Mouse (Mus musculus) heart, embryonic 11.5 days (tissue): ENCODE data around the gene Klhl31. TPM values are rescaled to one million over a fixed set of nuclear protein-coding genes. Genes with fewer than 3 reads are reported as not detected.

Experiments used
- ATAC-seq: fragments of 200-750 bp; cut with Nextera tagmentation; replicated peaks from 2 replicates; pipeline ENCODE4 v1.8.0; 2017; ENCODE audit warnings: moderate library complexity; ENCODE audit not compliant: insufficient number of reproducible peaks, low FRiP score, low TSS enrichment
- H3K27ac ChIP-seq: fragments of 300-500 bp; sonication (generic); 2 replicates; pipeline ENCODE4 v1.5.1; 2014; ENCODE audit warnings: mild to moderate bottlenecking, low read depth, low read length
- H3K27me3 ChIP-seq: fragments of 300-500 bp; sonication (generic); 2 replicates; pipeline ENCODE4 v1.6.1; 2014; ENCODE audit warnings: mild to moderate bottlenecking, low read length, mixed read lengths; ENCODE audit not compliant: control insufficient read depth, insufficient read depth
- H3K36me3 ChIP-seq: fragments of 300-500 bp; sonication (generic); 2 replicates; pipeline ENCODE4 v1.6.1; 2014; ENCODE audit warnings: mild to moderate bottlenecking, low read length, moderate library complexity, mixed read lengths; ENCODE audit not compliant: control insufficient read depth, insufficient read depth
- H3K4me1 ChIP-seq: fragments of 300-500 bp; sonication (generic); 2 replicates; pipeline ENCODE4 v1.6.1; 2014; ENCODE audit warnings: low read length; ENCODE audit not compliant: control insufficient read depth, insufficient read depth
- H3K4me2 ChIP-seq: fragments of 300-500 bp; sonication (generic); 2 replicates; pipeline ENCODE4 v1.6.1; 2014; ENCODE audit warnings: mild to moderate bottlenecking, moderate library complexity
- H3K4me3 ChIP-seq: fragments of 300-500 bp; sonication (generic); 2 replicates; pipeline ENCODE4 v1.5.1; 2014; ENCODE audit warnings: low read depth, low read length
- H3K9ac ChIP-seq: fragments of 300-500 bp; sonication (generic); 2 replicates; pipeline ENCODE4 v1.6.1; 2014; ENCODE audit warnings: mild to moderate bottlenecking, low read depth, low read length, moderate library complexity
- H3K9me3 ChIP-seq: fragments of 300-500 bp; sonication (generic); replicated peaks from 2 replicates; pipeline ENCODE4 v1.6.1; 2016; ENCODE audit warnings: low read length; ENCODE audit not compliant: control insufficient read depth
- WGBS: fragments of 180-500 bp; shearing (Covaris S2); extraction: QIAGEN DNeasy Blood & Tissue Kit; methylation state at CpG from one replicate; pipeline ENCODE4 v1.1.7; 2014; ENCODE audit not compliant: insufficient replicate concordance; 5-methylcytosine and 5-hydroxymethylcytosine counted together
- polyA plus RNA-seq: library from polyadenylated mRNA; unstranded; fragments of >200 nt; fragmentation: Nextera tagmentation; extraction: Ambion mirVana; gene quantifications from 2 replicates; pipeline ENCODE4 v1.2.1, GENCODE M21; 2014

Gene Klhl31
- polyA plus RNA-seq, 1 experiment from 2014 or later = 50.5 TPM

DNA sequence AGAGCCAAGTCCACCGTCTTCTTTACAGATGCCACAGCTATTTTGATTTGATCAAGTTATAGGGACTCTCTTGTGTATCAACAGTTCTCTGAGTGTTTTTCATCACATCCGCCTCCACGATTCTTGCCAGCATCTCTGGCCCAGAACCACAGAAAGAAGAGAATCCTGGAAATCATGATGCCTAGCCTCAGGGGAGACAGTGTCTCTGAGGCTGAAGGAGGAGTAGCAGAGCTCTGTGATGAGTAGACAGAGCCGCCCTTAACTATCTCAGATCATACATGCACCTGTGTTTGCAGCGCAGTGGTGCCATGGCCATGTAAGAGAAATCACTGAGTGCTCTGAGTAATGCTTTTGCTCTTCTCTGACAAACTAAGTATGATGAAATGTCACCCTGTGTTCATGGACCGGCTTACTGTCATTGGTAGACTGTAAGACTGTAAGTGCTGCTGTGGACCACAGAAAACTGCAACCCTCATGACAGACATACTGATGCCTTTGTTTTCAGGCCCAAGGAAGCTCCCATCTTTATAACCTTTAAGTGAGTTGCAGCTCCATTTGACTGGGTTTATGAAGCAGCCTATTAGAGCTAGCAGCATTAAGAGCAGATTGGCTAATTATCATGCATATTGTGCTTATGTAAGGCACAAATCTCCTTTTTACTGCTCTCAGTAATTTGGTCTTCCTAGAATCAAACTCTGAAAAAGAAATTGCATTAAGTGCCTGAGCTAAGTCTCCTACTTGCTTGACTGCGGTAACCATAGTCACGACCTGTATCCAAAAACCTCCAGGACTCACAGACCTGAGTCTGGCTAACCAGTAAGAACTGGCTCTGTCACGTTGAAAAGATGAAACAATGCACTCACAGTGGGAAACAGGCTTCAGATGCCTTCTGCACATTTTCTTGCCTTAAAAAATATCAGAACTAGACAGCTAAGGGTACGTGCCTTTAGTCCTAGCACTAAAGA lies 33.7 kb upstream of the Klhl31 start:
- Histone ChIP-seq H3K4me2 (no peak overlapping the region), H3K36me3 (no peaks in the 10 kb centered on the region), H3K9ac (no peak overlapping the region), H3K4me1 (no peaks in the 10 kb centered on the region), H3K4me3 (no peak overlapping the region), H3K27ac (no peak overlapping the region), H3K9me3 (no peaks in the 10 kb centered on the region), H3K27me3 (no peaks in the 10 kb centered on the region)
- ATAC-seq = no peak
- 77% methylated on average over 10 of the region's 10 CpGs for WGBS

DNA sequence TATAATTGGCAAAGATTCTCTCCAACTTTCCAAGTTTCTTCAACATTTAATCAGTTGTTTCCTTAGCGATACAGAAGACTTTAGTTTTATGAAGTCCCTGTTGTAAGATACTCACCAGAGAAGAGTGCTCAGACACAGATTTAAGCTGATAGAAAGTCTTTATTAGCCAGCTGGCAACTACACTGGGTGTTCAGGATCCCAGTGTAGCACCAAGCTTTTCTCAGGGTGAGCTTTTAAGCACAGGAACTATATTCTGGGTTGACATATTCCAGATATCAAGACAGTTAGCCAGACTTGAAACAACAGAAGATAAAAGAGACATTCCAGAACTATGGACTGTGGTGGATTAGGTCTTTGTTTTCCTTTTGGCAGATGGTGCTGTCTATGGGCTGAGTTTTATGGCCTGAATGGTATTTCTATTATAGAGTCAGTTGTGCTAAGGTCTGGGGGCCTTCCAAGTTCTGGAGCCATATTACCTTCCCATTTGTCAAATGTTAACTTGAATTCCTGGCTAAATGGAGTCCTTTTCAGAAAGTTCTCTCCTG lies 32.3 kb upstream of the Klhl31 start:
- ATAC-seq = no peak
- Histone ChIP-seq H3K36me3 (no peaks in the 10 kb centered on the region), H3K4me1 (no peaks in the 10 kb centered on the region), H3K4me3 (no peak overlapping the region), H3K27ac (no peak overlapping the region), H3K27me3 (no peaks in the 10 kb centered on the region), H3K9me3 (no peaks in the 10 kb centered on the region), H3K9ac (no peak overlapping the region), H3K4me2 (no peak overlapping the region)
- WGBS = 82% methylated on average over 1 of the region's 1 CpGs

DNA sequence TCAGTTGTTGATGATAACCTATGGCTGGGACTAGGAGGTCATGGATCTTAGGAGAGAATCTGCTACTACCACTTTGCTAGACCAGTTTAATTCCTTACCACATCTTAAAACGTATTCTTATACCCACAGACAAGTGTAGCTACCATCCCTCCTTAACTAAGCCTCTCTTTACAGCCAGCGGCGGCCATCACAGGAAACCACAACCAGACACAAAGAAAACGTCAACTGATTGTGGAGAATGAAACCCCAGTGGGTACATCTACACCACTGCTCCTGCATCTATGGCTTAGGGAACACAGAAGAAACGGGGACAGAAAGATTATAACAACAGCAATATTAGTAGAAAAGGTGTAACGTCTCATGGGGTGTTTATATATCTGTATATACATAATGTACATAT lies 29.0 kb upstream of the Klhl31 start:
- H3K4me3 ChIP-seq = no peak overlapping the region
- WGBS = 72% methylated on average over 6 of the region's 6 CpGs
- H3K4me2 ChIP-seq = no peak overlapping the region
- no peaks in the 10 kb centered on the region for H3K9me3 ChIP-seq
- no peaks in the 10 kb centered on the region for H3K27me3 ChIP-seq
- H3K4me1 ChIP-seq = no peaks in the 10 kb centered on the region
- H3K27ac ChIP-seq = no peak overlapping the region
- no peaks in the 10 kb centered on the region for H3K36me3 ChIP-seq
- no peak for ATAC-seq
- no peak overlapping the region for H3K9ac ChIP-seq

DNA sequence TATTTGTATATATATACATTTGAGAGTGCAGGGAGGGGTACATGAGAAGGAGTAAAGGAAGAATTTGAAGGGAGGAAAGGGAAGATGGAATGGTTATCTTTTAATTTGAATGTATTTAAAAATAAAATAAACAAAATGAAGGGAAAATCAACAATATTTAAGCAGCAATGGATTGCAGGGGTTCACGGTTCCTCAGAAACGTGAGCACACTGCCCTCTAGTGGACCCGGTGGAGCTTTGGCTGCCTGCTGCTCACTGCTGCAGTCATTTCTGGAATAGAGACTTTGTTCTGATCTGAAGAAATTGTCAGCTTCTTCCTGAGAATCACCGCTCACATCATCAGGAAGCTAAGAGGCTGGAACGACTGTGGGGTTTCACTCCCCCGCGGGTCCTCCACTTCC lies 28.5 kb upstream of the Klhl31 start:
- H3K27me3 ChIP-seq = no peaks in the 10 kb centered on the region
- no peak for ATAC-seq
- H3K27ac ChIP-seq = no peak overlapping the region
- no peaks in the 10 kb centered on the region for H3K9me3 ChIP-seq
- no peaks in the 10 kb centered on the region for H3K4me1 ChIP-seq
- H3K36me3 ChIP-seq = no peaks in the 10 kb centered on the region
- H3K4me2 ChIP-seq = no peak overlapping the region
- 30% methylated on average over 5 of the region's 7 CpGs for WGBS
- no peak overlapping the region for H3K4me3 ChIP-seq
- H3K9ac ChIP-seq = no peak overlapping the region

DNA sequence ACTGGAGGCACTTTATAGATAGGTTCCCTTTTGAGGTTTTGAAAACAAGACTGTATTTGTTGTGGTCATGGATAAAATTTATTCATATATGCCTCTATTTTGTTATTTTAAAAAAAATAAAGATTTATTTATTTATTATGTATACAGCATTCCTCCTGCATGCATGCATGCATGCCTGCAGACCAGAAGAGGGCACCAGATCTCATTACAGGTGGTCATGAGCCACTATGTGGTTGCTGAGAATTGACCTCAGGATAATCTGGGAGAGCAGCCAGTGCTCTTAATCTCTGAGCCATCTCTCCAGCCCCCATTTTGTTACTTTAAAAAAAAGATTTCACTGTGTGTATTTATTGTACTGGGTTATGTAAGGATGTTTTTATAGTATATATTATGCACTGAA lies 25.5 kb upstream of the Klhl31 start:
- Histone ChIP-seq H3K9me3 (no peaks in the 10 kb centered on the region), H3K4me3 (no peak overlapping the region), H3K36me3 (no peaks in the 10 kb centered on the region), H3K27me3 (no peaks in the 10 kb centered on the region), H3K27ac (no peak overlapping the region), H3K9ac (no peak overlapping the region), H3K4me2 (no peak overlapping the region), H3K4me1 (no peaks in the 10 kb centered on the region)
- no peak for ATAC-seq

DNA sequence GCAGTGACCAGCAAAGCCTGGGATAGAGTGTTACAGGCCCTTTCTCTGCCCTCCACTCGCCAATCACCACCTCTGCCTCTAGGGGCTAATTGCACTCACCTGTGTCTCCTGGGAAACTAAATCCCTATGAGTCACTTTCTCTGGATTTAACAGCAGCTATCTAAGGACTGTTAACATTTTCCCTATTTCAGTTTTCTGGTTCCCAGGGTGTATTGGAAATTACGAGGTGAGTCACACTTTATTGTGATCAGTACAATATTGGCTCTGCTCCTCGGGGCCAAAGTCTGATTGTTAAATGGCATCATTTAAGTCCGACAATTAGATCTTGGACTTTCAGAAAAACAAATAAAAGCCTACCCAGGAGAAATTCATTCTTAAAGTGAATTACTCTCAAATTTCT lies 24.0 kb upstream of the Klhl31 start:
- H3K27ac ChIP-seq = no peak overlapping the region
- no peak overlapping the region for H3K9ac ChIP-seq
- H3K36me3 ChIP-seq = no peaks in the 10 kb centered on the region
- WGBS = 77% methylated on average over 4 of the region's 4 CpGs
- no peak overlapping the region for H3K4me3 ChIP-seq
- no peaks in the 10 kb centered on the region for H3K27me3 ChIP-seq
- no peak for ATAC-seq
- H3K4me2 ChIP-seq = no peak overlapping the region
- H3K4me1 ChIP-seq = no peaks in the 10 kb centered on the region
- no peaks in the 10 kb centered on the region for H3K9me3 ChIP-seq

DNA sequence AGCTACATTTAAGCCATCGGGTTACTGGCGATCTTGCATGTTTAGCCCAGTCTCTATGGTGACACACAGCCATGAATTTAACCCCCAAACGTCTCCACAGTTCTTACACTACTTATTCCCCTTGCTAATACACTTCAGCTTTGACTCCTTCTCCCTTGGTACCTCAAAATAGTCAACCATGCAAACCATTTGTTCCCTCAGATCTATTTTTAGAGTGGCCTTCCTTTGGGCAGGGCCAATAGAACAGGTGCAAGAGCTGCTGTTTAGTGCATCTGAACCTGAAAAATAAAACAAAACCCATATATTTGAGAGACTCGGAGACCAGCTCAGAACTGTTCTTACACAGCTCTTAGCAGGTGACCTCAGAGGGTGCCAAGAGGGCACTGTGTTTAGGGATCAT lies 20.4 kb upstream of the Klhl31 start:
- Histone ChIP-seq H3K4me3 (no peak overlapping the region), H3K9me3 (no peaks in the 10 kb centered on the region), H3K27ac (no peak overlapping the region), H3K9ac (no peak overlapping the region), H3K4me2 (no peak overlapping the region), H3K36me3 (no peaks in the 10 kb centered on the region), H3K27me3 (no peaks in the 10 kb centered on the region), H3K4me1 (no peaks in the 10 kb centered on the region)
- WGBS = 66% methylated on average over 4 of the region's 4 CpGs
- no peak for ATAC-seq

DNA sequence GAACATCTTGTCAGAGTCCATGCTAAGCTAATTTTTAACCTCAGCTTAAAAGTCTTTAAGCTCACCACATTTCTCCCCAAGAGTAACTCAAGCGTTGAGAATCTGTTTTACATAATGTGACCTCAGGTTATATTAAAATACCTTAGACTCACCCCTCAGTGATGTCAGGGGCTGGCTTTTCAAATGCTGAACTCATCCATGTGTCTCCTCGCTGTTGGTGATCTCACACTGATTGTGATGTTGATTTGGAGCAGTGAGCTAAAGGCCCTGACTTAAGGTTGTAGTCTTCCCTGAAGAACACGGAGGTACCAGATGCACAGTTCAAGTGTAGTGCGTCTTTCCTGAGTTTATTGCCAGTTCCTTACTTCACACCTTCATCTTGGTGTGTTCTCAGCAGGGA lies 19.5 kb upstream of the Klhl31 start:
- H3K4me3 ChIP-seq = no peak overlapping the region
- no peaks in the 10 kb centered on the region for H3K27me3 ChIP-seq
- no peak overlapping the region for H3K4me2 ChIP-seq
- ATAC-seq = no peak
- no peak overlapping the region for H3K9ac ChIP-seq
- H3K36me3 ChIP-seq = no peaks in the 10 kb centered on the region
- 53% methylated on average over 4 of the region's 4 CpGs for WGBS
- no peaks in the 10 kb centered on the region for H3K9me3 ChIP-seq
- no peak overlapping the region for H3K27ac ChIP-seq
- no peaks in the 10 kb centered on the region for H3K4me1 ChIP-seq

DNA sequence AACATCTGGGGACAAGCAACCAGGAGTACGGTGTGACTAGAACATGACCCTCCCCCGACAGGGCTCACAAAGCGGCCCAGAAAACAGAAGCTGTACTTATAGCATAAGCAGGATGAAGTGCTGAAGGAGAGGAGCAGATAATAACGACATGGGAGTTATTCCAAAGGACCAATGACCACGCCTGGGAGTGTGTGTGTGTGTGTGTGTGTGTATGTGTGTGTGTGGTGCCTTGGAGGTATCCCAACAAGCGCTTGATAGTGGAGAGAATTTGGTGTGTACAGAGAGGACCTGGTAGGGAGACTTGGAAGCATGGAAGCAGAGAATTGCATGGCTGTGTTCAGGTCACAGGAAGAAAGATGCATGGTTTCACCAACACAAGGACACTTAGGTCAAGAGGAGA lies 18.5 kb upstream of the Klhl31 start:
- Histone ChIP-seq H3K9ac (no peak overlapping the region), H3K4me3 (no peak overlapping the region), H3K9me3 (no peaks in the 10 kb centered on the region), H3K27me3 (no peaks in the 10 kb centered on the region), H3K36me3 (no peaks in the 10 kb centered on the region), H3K27ac (no peak overlapping the region), H3K4me1 (no peaks in the 10 kb centered on the region), H3K4me2 (no peak overlapping the region)
- WGBS = 61% methylated on average over 6 of the region's 6 CpGs
- ATAC-seq = no peak
